Mouse (Mus musculus) kidney, adult 2 months (tissue): ENCODE results near the gene Snx9.

Experiments used
- CTCF ChIP-seq: fragments of 200-500 bp; conservative IDR thresholded peaks from 2 replicates; pipeline ENCODE4 v1.5.1; 2011; ENCODE audit warnings: low read depth, mild to moderate bottlenecking, control low read depth, low read length, moderate library complexity, mixed read lengths; ENCODE audit not compliant: insufficient read depth, insufficient read length
- POLR2A ChIP-seq: fragments of 200-500 bp; IDR thresholded peaks from one replicate; pipeline ENCODE4 v1.6.1; 2011; ENCODE audit warnings: low read depth, low read length, control low read depth

DNA sequence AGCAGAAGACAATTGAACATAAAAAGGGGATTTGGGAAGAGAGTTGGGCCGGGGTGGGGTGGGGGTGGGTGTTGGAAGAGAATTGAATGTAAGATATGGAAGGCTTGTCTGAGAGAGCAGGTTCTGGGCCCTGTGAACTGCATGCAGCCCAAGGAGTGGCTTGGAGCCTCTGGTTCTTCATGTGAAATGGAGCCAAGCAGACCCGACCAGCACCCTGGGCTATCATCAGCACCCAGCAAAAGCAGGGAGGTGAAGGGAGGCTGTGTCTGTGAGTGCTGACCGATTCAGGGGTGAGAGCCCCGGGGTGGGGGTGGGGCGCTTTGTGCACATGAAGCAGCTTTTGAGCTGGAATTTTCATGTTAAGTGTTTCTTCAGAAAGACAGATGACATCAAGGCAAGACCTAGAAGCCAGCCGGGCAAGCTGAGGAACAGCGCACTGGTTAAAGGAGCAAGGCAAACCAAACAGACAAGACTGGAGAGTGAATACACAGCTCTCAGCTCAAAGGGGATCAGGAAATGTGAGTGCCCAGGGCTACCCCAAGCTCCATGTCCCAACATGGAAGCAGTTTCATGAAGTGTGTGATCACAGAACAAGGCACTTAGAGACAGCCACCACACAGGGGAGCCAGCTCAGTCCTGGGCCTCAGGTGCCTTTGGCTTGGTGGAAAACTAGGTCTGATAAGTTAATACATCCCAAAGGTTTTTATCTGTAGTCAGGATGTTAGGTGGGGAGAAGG lies 40.1 kb upstream of the Snx9 start:
- no peak for TF ChIP-seq CTCF
- no peak for TF ChIP-seq POLR2A
